Mouse (Mus musculus) adrenal gland, postnatal 36 days (tissue): ENCODE data around the gene Msx3. TPM values are rescaled to one million over a fixed set of nuclear protein-coding genes. Genes with fewer than 3 reads are reported as not detected.
A peak's percentile ranks its signal among the peaks of the same experiment; 100 is the strongest.

Source experiments
- DNase-seq, 2 experiments: peaks; one replicate each; pipeline ENCODE4 v3.0.0; 2021; ENCODE audit warnings: mixed read lengths in 1 of 2
- long read RNA-seq, 2 experiments: library from polyadenylated mRNA; stranded (forward); transcript quantifications; one replicate each; pipeline ENCODE4 v2.0.0; 2021; ENCODE audit warnings: borderline sequencing depth in 2 of 2
- total RNA-seq, 2 experiments: library from RNA; stranded (reverse); gene quantifications; 2 replicates each; pipeline ENCODE4 v1.2.3; 2021

Gene Msx3
- not detected for total RNA-seq
- long read RNA-seq, experiment 1 = 0 reads
- long read RNA-seq, experiment 2 = 0 reads

DNA sequence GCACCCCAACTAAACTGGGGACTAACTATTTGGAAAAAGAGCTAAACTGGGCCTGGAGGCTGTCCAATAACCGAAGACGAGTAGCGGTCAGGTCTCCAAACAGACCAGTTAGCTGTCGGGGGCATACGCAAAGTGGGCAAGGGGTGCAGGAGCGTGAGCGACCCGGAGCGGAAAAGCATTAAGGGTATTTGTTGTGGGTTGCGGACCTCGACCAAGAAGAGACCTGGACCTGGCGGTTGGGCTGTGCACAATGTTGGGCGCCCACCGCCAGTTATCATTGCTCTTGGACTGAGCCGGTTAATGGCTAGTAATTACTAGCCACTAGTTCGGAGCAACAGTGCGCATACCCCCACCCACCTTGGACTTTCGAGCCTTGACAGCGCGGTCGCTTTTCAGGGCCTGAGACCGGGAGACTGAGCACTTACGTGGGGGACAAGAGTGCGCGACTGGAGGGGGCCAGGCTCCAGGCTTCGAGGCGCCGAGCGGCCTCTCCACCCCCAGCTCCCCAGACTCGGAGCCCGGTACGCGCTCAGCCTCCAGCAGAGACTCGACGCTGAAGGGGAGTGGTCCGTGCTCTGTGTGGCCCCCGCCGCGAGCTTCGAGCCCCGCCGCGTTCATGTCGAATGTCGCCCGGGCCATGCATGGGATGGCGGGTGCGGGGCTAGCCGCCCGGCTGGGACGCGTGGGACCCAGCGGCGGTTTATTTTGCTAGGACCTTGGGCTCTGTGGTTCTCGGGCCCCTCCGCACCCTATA, at the start of gene Msx3:
TSS of gene Msx3 (minus strand) at position 729 of the 754 bp plus-strand sequence.
- DNase-seq = no peak

DNA sequence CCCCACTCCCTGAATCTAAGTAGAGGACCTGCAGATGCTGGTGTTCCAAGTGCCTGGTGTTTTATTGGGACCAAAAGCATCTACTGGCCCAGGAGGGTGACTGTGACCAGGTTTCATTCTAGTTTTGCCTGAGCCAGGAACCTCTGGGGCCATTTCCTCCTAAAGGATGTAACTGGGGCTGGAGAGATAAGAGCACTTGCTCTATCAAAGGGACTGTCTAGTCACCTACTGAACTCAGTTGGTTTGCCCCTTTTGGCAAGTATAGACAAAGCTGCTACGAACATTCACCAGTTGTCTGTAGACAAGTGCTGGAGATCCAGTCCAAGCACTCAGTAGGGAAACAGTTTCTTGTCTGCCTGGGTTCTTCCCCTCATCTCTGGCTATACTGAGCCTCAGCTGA, 49.6 kb upstream of the Msx3 start:
- DNase-seq = no peak

- no peak for DNase-seq
These were observed 47.2 kb upstream of the Msx3 start for GRCm38 (mm10) chr7:140096055-140096454.

- no peak for DNase-seq
These were observed 46.7 kb upstream of the Msx3 start for GRCm38 (mm10) chr7:140095556-140095955.

DNA sequence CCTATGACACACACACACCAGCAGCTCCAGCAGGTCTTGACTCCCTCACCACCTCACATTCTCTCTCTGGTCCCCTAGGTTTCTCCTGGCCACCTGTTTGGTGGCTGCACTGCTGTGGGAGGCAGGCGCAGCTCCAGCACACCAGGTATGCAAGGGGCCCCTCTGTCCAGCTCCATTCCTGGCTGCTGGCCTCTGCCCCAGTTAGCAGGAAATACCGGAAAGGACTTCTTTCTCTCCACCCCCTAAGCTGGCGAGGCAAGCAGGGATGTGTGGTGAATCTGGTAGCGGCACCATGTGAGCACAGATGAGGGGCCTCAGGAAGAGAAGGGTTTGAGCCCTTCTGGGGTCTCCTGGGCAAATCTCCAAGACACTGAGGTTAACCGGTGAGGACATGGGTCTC, 46.1 kb upstream of the Msx3 start:
- no peak for DNase-seq

DNA sequence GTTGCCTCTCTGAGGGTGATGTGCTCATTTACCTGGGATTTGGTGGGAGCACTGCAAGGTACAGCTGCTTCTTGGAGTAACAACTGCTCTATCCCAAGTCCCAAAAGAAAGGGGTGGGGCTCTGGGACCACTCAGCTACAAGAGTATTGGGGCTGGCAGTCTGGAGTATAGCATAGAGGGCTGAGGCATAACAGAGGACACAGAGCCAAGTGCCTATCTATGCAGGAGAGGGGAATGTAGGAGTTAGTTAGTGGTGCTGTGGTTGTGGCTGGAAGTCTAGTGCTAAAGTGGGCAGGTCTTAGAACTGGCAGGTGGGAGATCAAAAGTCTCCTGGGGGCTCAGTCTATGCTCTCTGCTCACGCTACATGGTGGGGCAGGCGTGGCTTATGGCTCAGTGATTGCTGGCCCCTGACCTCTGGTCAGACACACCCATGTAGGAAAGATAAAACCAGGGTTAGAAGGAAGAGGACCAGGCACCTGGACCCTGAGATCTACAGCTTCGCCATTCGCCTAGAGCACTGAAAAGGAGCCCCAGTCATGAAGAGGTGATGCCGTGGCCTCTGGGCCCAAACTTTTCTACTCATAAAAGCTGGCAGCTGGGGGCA, 44.1 kb upstream of the Msx3 start, which contains the start of gene Prap1:
TSS of gene Prap1 (plus strand) at position 472 of the 605 bp plus-strand sequence.
- no peak for DNase-seq

DNA sequence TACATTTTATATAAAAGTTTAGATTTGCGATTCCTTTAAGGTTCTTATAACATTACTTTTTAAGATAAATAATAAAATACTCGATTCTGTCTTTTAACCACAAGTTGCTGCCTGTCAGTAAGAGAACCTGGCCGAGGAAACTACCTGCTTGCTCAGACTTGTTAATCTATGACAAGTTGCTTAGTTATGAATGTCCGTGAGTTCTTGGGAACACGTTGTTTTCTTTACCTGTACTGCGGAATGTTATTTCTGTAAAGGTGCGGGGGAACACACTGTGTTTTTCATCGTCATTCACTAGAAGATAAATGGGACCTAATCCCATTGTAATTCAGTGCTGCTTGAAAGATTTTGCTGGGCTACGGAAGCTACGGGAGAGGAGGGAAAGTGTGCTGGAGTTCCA, 41.7 kb upstream of the Msx3 start:
- DNase-seq = no peak

DNA sequence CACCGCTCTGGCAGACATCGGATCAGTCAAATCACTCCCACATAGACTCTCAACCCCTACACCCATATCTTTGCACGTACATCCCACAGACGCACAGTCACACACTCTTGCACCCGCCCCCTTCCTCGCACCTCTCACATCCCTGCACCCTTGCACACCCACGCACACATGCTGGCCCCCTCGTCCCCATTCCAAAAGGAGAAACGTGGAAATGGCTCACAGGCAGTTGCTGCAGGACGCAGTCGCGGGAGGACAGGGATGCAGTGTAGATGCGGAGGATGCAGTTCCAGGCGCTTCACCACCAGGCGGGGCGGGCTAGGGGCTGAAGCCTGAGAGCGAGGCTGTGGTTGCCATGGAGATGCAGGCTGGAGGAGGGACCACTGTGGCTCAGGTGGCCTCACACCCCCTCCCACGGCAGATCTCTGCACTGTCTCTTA, 33.4 kb upstream of the Msx3 start, which contains the start of gene Caly:
TSS of gene Caly (minus strand) at position 307 of the 437 bp plus-strand sequence.
- peak; percentile 18 to 48 for DNase-seq

GRCm38 (mm10) chr7:140081408-140082241, 32.7 kb upstream of the Msx3 start:
- no peak for DNase-seq

DNA sequence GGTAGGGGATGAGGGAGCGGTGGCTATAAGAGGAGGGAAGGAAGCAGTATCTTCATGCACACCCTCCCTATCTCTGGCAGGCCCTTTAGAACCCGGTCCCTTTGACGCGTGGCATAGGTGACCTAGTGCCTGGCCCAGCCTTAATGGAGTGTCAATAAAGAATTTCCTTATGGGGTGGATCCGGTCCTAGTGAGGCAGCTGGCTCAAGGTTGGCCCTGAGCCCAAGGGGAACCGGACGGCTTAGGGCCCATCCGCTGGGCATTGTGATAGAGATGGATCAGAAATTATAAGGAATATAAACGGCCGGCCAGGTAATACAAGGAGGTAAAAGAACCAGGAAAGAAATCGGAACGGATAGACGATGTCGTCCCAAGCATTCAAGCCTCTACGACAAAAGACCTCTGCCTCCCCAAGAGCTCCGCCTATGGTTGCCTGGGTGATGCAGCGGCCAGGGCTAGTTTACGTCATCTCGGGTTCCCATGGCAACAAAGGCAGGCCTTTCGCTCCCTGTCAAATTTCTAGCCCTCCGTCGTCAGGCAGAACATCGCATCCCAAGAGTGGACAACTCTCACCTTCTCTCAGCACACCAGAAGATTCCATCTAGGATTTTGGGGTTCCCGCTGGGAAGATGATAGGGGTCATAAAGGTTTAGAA, 31.7 kb upstream of the Msx3 start:
- DNase-seq = peak; percentile 87 to 90

- peak; percentile 76 to 82 for DNase-seq
These were observed 29.8 kb upstream of the Msx3 start for GRCm38 (mm10) chr7:140078711-140079110.

DNA sequence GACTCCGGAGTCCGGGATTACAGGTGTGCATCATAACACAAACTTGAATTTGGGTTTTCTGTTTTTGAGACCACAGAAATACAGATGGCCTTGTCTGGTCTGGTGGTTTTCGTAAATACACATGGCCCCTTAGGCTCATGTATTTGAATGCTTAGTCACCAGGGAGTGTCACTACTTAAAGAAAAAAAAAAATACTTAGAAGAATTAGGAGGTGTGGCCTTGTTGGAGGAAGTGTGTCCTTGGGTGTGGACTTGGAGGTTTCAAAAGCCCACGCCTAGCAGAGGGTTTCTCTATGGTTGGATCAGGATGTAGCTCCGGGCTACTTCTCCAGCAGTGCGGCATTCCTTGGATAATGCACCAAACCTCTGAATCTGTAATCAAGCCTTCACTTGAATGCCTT, 28.8 kb upstream of the Msx3 start:
- DNase-seq = no peak

DNA sequence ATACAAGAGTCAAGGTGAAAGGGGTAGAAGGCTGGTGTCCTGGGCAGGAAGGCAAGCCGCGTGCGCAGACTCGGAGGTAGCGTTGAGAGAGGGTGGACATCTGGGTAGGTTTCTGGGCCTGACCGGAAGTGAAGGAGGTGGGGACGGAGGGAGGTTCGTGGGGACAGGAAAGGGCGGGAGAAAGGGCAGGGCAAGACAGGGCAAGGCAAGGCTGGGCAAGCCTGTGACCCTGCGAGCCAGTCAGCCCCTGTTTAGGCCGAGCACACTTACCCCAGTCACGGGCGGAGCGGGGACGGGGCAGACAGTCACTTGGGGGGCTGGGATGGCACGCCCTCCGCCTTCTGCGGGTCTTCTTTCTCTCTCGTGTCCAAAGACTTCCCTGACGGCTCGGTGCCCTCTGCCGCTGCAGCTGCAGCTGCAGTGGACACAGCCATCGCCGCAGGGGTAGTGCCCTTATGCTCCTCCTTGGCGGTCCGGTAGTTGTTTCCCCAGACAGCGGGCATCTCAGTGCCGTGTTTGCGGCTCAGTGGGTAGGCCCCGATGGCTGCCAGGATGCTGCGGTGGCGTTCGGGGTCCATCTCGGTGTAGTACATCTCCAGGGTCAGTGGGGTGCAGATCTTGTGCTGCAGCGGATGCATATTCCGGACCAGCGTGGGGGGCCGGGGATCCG, 21.3 kb upstream of the Msx3 start:
- DNase-seq = peak; percentile 18 to 47

GRCm38 (mm10) chr7:140067397-140067796, 18.5 kb upstream of the Msx3 start:
- DNase-seq = no peak

DNA sequence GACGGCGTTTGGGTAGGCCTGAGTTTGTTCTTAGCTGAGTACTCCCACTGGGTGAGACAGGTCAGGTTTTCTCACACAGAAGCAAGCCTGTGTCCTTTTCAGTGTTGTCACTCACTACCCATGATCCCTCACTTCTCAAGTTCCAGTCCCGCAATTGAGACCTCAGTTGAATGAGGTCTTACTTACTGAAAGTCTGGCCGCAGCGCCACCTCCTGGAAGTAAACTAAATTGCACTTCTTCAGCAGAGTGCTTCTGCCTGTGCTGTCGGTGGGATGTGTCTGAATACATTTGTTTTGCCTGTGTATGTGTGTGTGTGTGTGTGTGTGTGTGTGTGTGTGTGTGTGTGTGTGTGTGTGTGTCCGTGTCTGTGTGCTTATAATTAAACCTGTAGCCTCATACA, 14.2 kb upstream of the Msx3 start:
- peak; percentile 69 for DNase-seq

GRCm38 (mm10) chr7:140062307-140062706, 13.4 kb upstream of the Msx3 start:
- DNase-seq = peak; percentile 21 to 44

- DNase-seq = no peak
These were observed 12.9 kb upstream of the Msx3 start for GRCm38 (mm10) chr7:140061832-140062130.

DNA sequence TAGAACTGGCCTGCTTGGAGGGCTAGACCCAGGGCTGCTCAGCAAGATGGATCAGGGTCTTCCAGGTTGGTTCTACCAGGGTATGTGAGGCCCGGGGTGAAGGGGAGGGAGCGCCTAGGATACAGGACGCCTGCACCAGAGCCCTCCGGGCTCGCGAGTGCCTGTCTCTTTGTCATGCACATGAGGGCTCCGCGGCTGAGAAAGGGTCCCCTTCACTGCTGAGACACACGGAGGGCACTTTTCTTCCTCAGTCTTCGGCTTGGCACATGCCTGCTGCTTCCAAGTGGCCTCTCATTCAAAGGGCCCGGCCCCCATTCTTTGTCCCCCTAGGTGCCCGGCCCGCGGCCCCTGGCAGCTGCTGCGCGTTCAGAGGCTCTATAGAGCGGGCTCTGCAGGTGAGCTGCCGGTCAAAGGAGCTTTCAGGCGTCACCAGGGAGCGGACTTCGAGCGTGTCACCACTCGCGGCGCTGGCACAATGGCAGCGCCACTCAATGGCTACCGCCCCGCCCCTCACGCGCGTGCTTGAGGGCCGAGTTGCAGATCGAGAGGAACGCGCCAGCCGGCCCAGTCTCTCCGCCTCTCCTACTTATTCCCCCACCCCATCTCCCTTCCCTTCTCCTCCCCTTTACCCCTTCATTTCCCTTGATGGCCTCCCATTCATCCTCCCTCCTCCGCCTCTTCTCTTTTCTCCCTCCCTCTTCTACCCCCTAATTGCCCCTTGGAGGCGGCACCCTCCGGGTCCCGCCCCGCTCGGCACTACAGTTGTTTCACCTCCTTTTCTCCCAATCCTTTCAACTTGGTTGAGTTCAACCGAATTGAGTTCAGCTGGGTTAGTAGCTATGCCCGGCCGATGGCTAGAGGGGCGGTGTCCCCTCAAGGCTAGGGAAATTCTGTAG, 12.3 kb upstream of the Msx3 start:
- peak; percentile 45 to 62 for DNase-seq

GRCm38 (mm10) chr7:140059601-140060000, 10.7 kb upstream of the Msx3 start:
- DNase-seq = no peak

GRCm38 (mm10) chr7:140058528-140058927, 9.6 kb upstream of the Msx3 start:
- no peak for DNase-seq
